8 mouse cellular contexts compared by ENCODE assay signal in genomic region chr2:4559211-4559882, GRCm38 (mm10).
DNase-seq lines count a peak whose midpoint lies in the region; ATAC-seq lines count a peak whose summit lies in the region.

No protein-coding gene starts in this region.

- H3K27me3 ChIP-seq in intestine, embryonic 15.5 days (replicated peaks) = no peaks in the 10 kb centered on the region

- under 1% methylated on average over 27 of the region's 27 CpGs for WGBS in intestine, embryonic 15.5 days

- peak overlapping the region; percentile 43 for H3K4me3 ChIP-seq in intestine, embryonic 15.5 days (replicated peaks)

- peak; percentile 86 for DNase-seq in adrenal gland, adult 2 months
- DNase-seq in embryo, embryonic 11 days = peak; percentile 90
- peak; percentile 87 for DNase-seq in gastrocnemius, postnatal 25 days
- DNase-seq in left cerebral cortex, postnatal 14 days (ENCODE audit: low spot score in 2 of 2) = peak; percentile 84 to 85
- DNase-seq in right cerebral cortex, postnatal 25 days = peak; percentile 80
- peak; percentile 87 for DNase-seq in yolk sac, embryonic 10.5 days (ENCODE audit: low spot score)

- intact Hi-C loops in left cerebral cortex, postnatal 14 days (cut with DNase I) = no loop called here

- ATAC-seq in intestine, embryonic 15.5 days = peak; percentile 91
- ATAC-seq in megakaryocyte-erythroid progenitor cell, adult 5-6 weeks (replicated peaks; ENCODE audit: low FRiP score, low TSS enrichment, poor library complexity, severe bottlenecking) = peak; percentile 41

- H3K27ac ChIP-seq in intestine, embryonic 15.5 days = peak overlapping the region; percentile 94

- peak overlapping the region; percentile 41 for H3K9ac ChIP-seq in intestine, embryonic 15.5 days

- no peaks in the 10 kb centered on the region for H3K9me3 ChIP-seq in intestine, embryonic 15.5 days

- peak overlapping the region; percentile 65 for H3K4me2 ChIP-seq in intestine, embryonic 15.5 days (replicated peaks)

- peaks cover 44% of the 10 kb centered on the region for H3K4me1 ChIP-seq in intestine, embryonic 15.5 days (replicated peaks)

- H3K36me3 ChIP-seq in intestine, embryonic 15.5 days = no peaks in the 10 kb centered on the region

Comparison
In these comparisons a context has a peak if more than half of its experiments do, and no peak if none do; other contexts are left out.
1. Peak in every context shown above with its lines: DNase-seq, ATAC-seq, H3K4me3 ChIP-seq and H3K27ac ChIP-seq.